Mouse (Mus musculus) heart, postnatal 4 days (tissue): ENCODE measurements around the gene Arnt2. TPM values are rescaled to one million over a fixed set of nuclear protein-coding genes. Genes with fewer than 3 reads are reported as not detected.

Experiments
- DNase-seq: peaks from one replicate; pipeline ENCODE4 v3.0.0; 2021
- total RNA-seq, 2 experiments: library from RNA; stranded (reverse); gene quantifications; 2 replicates each; pipeline ENCODE4 v1.2.3; 2021

The Arnt2 gene
- total RNA-seq, 2 experiments from 2014 or later, result 1.5 to 1.7 TPM

GRCm38 (mm10) chr7:84237655-84238054 is 172.3 kb downstream of the Arnt2 start:
- no peak for DNase-seq

GRCm38 (mm10) chr7:84231396-84231795 is 178.6 kb downstream of the Arnt2 start:
- no peak for DNase-seq

DNA sequence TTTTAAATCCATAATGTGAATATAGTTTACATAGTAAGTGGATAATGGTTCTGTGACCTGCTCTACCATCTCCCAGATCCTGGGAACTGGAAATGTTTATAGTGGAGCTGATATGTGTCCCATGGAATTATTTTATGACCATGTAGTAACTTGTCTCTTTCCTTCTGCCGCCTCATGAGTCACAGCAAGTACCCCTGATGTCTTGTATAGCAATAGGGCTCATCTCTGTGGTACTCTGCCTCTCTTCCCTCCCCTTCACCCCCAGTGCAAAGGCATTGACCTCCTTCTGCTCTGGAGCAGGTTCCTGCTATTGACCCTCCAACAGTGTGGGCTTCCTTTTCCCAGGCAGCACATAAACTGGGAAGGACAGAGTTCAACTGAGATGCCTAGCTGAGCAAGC is 182.3 kb downstream of the Arnt2 start:
- DNase-seq, result no peak

DNA sequence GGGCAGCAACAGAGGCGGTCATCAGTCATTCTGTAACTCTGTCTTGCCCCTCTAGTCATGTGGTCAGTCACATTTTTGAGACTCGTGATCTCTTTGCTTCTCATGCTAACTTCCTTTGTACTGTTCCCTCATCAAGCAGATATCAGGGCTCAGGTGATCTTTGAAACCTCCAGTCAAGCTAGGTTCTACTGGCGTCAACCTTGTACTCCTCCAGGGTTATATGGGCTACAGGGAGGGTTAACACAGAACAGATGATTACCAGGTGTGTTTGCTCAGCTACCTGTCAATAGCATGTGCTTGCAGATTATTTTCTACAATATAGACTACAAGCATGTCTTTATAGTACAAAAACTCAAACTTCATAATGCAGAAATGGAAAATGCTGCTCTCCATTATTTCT is 183.1 kb downstream of the Arnt2 start:
- no peak for DNase-seq

DNA sequence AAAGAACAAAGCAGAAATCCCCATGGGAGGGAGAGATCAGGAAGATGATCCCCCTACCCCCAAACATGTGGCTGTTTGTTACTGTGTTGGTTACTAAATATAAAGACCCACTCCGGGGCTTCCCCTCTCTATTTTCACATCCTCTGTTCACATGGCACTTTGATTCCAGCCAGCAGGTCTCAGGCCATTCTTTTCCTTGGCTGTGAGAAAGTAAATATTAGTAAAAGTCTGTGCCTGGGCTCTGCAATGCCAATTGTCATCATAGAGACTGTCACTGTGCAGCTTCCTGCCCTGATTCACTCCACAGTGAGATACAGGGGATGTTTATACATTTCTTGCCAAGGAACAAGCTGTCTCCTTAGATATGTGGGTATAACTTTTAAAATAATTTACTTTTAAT is 197.9 kb downstream of the Arnt2 start:
- no peak for DNase-seq

DNA sequence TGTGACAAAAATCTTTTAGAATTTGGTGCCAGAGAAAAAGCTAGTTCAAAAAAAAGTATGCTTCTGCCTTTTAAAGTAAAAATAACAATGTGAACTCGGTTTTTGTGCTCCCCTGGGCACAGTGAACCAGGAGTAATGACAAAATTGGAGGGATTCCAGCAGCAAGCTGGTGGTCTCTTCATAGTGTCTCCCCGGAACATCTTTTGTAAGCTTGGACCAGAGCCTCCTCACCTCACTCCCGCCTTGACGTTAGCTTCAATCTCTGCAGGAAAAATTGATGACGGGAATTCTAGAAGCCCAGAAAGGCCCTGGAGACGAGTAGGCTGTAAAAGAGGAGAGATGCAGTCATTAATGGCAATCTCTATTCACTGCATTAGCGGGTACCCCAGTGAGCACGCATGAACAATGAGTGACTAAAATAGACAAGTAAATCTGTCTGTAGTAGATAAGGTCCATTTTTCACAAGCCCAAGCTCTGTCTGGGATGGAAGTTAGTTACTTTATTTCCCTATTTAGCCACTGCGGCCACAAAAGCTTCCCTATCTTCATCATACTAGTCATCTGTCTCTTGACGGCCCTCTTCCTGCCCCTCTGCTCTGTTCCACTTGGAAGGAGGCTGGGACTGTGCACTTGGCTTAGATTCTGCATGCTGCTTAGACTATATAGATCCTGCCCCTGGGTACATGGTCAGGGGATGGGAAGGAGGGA is 199.2 kb downstream of the Arnt2 start:
- DNase-seq, result no peak

DNA sequence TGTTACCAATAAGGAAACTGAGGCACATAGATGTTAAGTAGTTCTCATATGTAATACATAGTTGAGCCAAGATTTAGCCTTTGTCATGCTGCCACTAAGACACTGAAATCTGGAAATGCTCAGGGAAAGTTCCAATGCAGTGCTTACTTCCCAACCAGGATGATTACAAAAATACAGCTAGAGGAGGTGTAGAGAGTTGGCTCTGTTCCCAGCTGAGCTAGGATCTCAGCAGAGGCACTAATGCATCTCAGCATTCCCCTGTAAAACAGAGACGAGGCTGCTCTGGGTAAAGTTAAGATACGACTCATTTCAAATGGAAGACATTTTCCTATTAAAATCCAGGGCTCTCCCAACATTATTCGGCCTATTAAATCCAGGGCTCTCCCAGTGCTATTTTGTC is 206.0 kb downstream of the Arnt2 start:
- DNase-seq, result no peak

DNA sequence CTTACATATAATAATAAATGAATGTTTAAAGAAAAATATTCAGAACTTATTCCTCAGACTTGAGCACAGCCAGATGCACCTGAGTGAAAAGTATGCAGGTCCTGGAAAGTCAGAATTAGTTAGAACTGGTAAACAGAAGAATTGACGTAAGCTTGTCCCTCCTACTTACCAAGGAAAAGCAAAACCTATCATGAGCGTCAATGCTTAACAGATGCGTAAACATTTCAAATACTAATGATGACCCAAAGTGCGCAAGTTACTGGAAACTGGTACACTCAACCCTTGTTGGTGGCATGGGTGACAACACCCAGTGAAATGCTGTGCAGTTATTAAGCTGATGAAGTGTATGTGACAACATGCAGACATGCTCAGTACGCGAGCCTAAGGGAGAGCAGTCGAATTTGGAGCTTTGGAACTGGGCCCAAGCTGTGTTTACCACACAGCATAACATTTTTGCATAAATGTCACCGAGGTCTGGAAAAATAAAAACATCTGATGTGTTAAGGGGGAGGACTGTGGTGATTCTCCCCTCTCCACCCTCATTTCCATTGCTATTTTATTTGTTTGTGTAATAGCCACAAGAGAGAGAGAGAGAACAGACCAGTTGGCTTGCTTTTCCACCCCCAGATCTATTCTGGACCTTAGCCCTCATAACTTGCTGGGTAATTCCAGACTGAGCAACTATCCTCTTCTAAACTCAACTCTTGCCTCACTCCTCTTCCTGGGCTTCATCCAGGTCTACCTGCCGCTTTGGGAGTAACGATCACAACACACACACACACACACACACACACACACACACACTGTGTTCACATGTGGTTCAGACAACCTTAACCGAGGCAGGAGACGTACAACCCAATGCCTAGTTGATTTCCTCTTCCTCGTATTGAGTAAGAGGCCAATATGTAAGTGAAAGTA is 208.6 kb downstream of the Arnt2 start:
- no peak for DNase-seq

DNA sequence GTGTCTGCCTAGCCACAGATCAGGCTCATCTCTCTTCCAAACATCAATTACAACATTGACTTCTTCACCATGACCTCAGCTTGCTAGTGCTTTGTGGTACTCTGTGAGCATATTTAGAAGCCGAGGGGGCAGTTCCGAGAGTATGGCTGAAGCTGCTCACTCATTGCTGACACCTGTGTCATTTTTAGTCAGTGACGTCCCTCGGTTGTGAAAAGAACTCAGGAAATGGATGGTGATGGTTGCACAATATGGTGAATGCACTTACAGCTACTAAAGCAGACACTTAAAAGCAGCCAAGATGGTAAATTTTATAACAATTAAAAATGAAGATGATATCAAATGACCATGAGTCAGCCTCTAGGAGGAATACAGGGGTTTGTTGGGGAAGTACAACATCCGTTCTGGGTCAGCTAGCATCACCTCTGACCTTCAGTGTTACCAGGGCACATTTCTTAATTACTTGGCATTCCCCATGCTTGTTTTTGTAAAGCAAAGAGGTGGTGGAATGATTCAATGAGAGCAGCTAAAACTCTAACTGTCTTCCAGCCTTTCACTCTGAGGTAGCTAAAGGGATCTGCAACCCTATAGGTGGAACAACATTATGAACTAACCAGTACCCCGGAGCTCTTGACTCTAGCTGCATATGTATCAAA is 212.6 kb downstream of the Arnt2 start:
- no peak for DNase-seq

Other genes with a start within 250 kb of the Arnt2 start
- gene Gm2115, start 118.8 kb upstream of the Arnt2 start, total RNA-seq, result under 1 TPM; 0.07 TPM
- 1 to 10 TPM; 5.5 to 5.7 TPM for gene Fah, start 196.5 kb upstream of the Arnt2 start, total RNA-seq